Mouse (Mus musculus) kidney, adult 2 months (tissue): ENCODE data around the gene Cbarp. TPM values are rescaled to one million over a fixed set of nuclear protein-coding genes. Genes with fewer than 3 reads are reported as not detected.
A peak's percentile ranks its signal among the peaks of the same experiment; 100 is the strongest.

Source experiments
- DNase-seq: peaks from one replicate; pipeline ENCODE4 v3.0.0; 2021
- H3K27ac ChIP-seq: fragments of 200-500 bp; 2 replicates; pipeline ENCODE4 v1.5.1; 2012; ENCODE audit warnings: low read depth, low read length, control low read depth, inconsistent platforms; ENCODE audit not compliant: insufficient read depth
- H3K27me3 ChIP-seq: fragments of 200-500 bp; replicated peaks from 2 replicates; pipeline ENCODE4 v1.6.1; 2012; ENCODE audit warnings: mild to moderate bottlenecking, moderate library complexity, low read length, inconsistent platforms; ENCODE audit not compliant: control insufficient read depth, insufficient read depth
- H3K36me3 ChIP-seq: fragments of 200-500 bp; 2 replicates; pipeline ENCODE4 v1.6.1; 2012; ENCODE audit warnings: mild to moderate bottlenecking, moderate library complexity, low read length, inconsistent platforms; ENCODE audit not compliant: control insufficient read depth, insufficient read depth
- H3K4me1 ChIP-seq: fragments of 200-500 bp; 2 replicates; pipeline ENCODE4 v1.6.1; 2011; ENCODE audit warnings: low read length; ENCODE audit not compliant: control insufficient read depth, insufficient read depth
- H3K4me3 ChIP-seq: fragments of 200-500 bp; 2 replicates; pipeline ENCODE4 v1.5.1; 2011; ENCODE audit warnings: mild to moderate bottlenecking, low read depth, low read length, control low read depth; ENCODE audit not compliant: insufficient read depth
- CTCF ChIP-seq: fragments of 200-500 bp; conservative IDR thresholded peaks from 2 replicates; pipeline ENCODE4 v1.5.1; 2011; ENCODE audit warnings: low read depth, mild to moderate bottlenecking, control low read depth, low read length, moderate library complexity, mixed read lengths; ENCODE audit not compliant: insufficient read depth, insufficient read length
- POLR2A ChIP-seq: fragments of 200-500 bp; IDR thresholded peaks from one replicate; pipeline ENCODE4 v1.6.1; 2011; ENCODE audit warnings: low read depth, low read length, control low read depth
- WGBS: fragments of 180-500 bp; shearing (Covaris S2); methylation state at CpG from one replicate; pipeline ENCODE4 v1.1.7; 2018; 5-methylcytosine and 5-hydroxymethylcytosine counted together
- polyA plus RNA-seq: library from polyadenylated mRNA; depleted of rRNA; stranded (reverse); fragments of >200 nt; gene quantifications from 2 replicates; pipeline ENCODE4 v1.2.3, GENCODE M21; 2012

The Cbarp gene
- polyA plus RNA-seq, 1 experiment, result 8.1 TPM

DNA sequence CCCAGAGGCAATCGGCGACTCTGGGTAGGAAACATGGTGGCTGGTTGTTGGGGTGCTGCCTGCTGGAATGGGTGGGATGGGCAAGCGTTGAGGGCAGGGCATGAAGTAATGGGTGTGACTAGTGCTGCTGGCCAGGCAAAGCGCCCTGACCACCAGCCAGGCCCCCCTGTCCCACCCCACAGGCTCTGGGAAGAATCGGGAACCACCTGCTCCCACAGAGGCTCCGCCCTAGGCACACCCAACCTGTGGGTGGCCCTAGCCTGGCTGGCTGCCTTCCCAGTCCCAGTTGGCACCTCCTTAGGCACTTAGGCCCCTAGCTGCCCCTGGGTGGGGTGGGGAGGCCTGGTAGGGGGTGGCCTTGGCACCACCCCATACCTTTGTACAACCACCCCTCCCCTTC lies 5.3 kb upstream of the Cbarp start:
- Histone ChIP-seq H3K27ac (0 out of 2 replicates have a peak overlapping the region, but pooled peaks have one; percentile 0), H3K4me3 (no peak overlapping the region)
- peak; percentile 84 for DNase-seq

DNA sequence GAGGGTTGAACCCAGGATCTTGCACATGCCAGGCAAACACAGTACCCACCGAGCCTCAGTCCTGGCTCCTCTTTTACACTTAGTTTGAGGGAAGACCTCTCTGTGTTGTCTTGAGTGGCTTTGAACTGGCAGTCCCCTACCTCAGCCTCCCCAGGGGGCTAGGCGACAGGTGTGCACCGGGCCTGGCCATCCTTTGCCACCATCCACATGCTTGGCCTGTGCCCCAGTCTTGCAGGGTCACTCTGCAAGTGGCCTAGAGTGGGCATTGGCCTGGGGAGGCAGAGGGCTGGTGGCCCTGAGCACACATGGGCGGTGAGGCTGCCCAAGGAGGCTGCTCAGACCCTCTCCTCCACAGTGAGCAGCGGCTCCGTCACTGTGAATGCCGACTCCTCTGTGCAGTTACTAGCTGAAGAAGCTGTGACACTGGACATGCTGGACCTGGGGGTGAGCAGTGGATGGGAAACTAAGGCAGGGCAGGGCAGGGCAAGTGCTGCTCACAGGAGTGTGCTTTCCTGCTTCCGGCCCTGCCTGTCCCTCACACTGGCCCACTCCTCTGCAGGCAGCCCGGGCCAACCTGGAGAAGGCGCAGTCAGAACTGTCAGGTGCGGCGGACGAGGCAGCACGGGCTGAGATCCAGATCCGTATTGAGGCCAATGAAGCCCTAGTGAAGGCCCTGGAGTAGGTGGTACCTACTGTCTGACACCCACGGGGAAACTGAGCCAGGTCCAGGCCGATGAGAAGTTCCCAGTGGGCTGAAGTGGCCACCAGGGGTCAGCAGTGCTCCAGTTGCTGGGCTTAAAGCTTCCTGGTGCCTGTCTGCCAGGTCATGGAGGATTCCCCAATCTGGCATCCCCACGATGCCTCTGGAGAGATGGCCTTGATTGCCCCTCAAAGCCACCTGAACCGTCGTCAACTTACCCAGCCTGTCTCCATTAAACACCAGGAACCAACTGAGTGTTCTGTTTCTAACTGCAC lies 4.5 kb upstream of the Cbarp start:
- Histone ChIP-seq H3K4me1 (peaks cover 23% of the 10 kb centered on the region), H3K36me3 (peaks cover 3% of the 10 kb centered on the region; the same call in 1 of the 2 replicates), H3K4me3 (no peak overlapping the region), H3K27ac (0 out of 2 replicates have a peak overlapping the region, but pooled peaks have one; percentile 0), H3K27me3 (no peaks in the 10 kb centered on the region)
- DNase-seq, result peak; percentile 76
- WGBS, result 65% methylated on average over 20 of the region's 20 CpGs
- peak; percentile 79 for TF ChIP-seq CTCF
- no peak for TF ChIP-seq POLR2A

More for the DNA sequence above, 5.3 kb upstream of the Cbarp start:
- H3K4me1 ChIP-seq, result peaks cover 23% of the 10 kb centered on the region
- 55% methylated on average over 6 of the region's 6 CpGs for WGBS
- H3K27me3 ChIP-seq, result no peaks in the 10 kb centered on the region
- no peak for TF ChIP-seq POLR2A
- no peak for TF ChIP-seq CTCF
- H3K36me3 ChIP-seq, result peaks cover 6% of the 10 kb centered on the region; the same call in 1 of the 2 replicates

DNA sequence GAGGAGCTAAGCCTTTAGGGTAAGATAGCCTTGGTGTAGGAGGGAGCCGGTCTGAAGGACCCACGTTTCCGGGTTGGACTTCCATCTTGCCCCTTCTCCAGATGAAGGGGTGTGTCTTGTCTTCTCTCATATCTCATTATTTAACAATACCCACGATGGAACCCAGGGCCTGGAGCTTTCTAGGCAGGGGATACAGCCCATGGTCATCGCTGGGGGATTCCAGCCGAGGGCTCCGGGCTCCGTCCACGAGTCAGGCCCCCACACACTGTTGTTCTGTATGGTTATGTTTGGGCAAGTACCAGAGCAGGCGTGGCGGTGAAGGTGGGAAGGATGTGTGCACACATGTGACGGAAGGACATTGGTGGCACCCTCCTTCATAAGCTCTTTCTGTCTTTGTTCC lies 3.5 kb upstream of the Cbarp start:
- Histone ChIP-seq H3K4me1 (peaks cover 23% of the 10 kb centered on the region), H3K4me3 (no peak overlapping the region), H3K36me3 (no peaks in the 10 kb centered on the region), H3K27me3 (no peaks in the 10 kb centered on the region), H3K27ac (no peak overlapping the region)
- no peak for DNase-seq
- TF ChIP-seq POLR2A, result no peak
- TF ChIP-seq CTCF, result no peak
- 87% methylated on average over 12 of the region's 12 CpGs for WGBS

DNA sequence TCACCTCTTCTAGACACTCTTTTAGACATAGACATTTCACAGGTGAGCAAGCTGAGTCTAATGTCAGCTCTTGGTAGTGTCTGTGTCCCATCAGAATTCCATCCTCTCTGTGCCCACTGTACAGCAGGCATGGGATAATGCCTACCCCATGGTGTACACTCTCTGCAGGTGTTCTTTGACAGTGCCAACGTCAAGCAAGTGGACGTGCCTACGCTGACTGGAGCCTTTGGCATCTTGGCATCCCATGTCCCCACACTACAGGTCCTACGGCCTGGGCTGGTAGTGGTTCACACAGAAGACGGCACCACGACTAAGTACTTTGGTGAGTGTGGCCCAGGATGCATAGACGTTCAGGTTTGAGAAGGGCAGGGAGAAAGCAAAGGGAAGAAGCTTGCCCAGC lies 3.0 kb upstream of the Cbarp start:
- DNase-seq, result no peak
- Histone ChIP-seq H3K27ac (no peak overlapping the region), H3K4me1 (peaks cover 23% of the 10 kb centered on the region), H3K36me3 (no peaks in the 10 kb centered on the region), H3K4me3 (no peak overlapping the region), H3K27me3 (no peaks in the 10 kb centered on the region)
- WGBS, result 80% methylated on average over 7 of the region's 7 CpGs
- no peak for TF ChIP-seq CTCF
- TF ChIP-seq POLR2A, result no peak

DNA sequence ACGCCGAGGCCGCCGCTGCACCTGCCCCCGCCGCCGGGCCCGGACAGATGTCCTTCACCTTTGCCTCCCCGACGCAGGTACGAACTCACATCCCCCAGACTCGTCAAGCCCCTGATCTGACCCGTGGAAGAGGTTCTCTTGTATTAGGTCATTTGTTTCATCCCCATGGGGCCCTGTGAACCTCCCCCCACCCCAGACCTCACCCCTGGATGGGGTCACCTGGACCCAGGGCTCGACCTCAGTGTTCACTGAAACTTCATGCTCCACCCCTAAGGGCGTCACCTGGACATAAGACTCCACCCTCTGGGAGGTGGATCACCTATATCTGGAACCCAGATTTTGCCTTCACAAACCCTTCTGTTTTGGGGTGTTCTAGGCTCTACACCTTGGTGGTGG lies 1.9 kb upstream of the Cbarp start:
- H3K4me3 ChIP-seq, result peak overlapping the region; percentile 77
- H3K36me3 ChIP-seq, result no peaks in the 10 kb centered on the region
- TF ChIP-seq CTCF, result no peak
- TF ChIP-seq POLR2A, result no peak
- H3K27me3 ChIP-seq, result no peaks in the 10 kb centered on the region
- WGBS, result under 1% methylated on average over 15 of the region's 15 CpGs
- peaks cover 22% of the 10 kb centered on the region for H3K4me1 ChIP-seq
- peak overlapping the region; percentile 96 for H3K27ac ChIP-seq
- DNase-seq, result peak; percentile 79

DNA sequence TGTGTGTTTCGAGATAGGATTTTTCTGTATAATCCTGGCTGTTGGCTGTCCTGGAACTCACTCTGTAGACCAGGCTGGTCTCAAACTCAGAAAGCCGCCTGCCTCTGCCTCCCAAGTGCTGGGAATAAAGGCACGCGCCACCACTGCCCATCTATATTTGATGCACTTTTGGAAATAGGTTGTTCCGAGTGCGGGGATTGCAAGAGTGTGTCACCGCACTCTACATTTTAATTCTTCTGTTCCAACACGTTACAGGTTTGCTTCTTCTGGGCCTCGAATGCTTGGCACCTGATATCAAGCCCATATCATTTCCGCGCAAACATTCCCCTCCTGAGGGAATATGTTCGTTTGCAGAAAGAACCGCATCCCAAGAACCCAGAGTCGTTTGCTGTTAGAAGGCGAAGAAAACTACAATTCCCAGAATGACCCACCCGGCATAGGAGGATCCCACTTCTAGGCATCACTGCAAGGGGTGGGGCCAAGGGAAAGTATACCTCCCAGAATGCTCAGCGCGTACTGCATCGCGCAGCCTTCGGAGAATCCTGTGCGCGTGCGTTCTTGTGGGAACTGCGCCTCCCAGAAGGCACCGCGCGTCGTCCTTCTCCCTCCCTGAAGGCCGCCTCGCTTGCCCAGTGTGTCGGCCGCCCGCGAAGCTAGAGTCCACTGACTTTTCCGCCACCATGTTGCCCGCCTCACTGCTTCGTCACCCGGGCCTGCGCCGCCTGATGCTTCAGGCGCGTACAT lies 1.3 kb upstream of the Cbarp start:
- Histone ChIP-seq H3K27me3 (no peaks in the 10 kb centered on the region), H3K4me1 (peaks cover 16% of the 10 kb centered on the region), H3K36me3 (no peaks in the 10 kb centered on the region), H3K27ac (peak overlapping the region; percentile 96), H3K4me3 (peak overlapping the region; percentile 77)
- TF ChIP-seq POLR2A (peak; percentile 87), CTCF (no peak)
- peak; percentile 99 for DNase-seq
- under 1% methylated on average over 43 of the region's 43 CpGs for WGBS
